Mouse (Mus musculus): ENCODE results near the gene Ndufaf8. TPM values are rescaled to one million over a fixed set of nuclear protein-coding genes. Genes with fewer than 3 reads are reported as not detected.

Gene Ndufaf8
- total RNA-seq (2021) = 10 to 100 TPM; 34.7 to 35.9 TPM

DNA sequence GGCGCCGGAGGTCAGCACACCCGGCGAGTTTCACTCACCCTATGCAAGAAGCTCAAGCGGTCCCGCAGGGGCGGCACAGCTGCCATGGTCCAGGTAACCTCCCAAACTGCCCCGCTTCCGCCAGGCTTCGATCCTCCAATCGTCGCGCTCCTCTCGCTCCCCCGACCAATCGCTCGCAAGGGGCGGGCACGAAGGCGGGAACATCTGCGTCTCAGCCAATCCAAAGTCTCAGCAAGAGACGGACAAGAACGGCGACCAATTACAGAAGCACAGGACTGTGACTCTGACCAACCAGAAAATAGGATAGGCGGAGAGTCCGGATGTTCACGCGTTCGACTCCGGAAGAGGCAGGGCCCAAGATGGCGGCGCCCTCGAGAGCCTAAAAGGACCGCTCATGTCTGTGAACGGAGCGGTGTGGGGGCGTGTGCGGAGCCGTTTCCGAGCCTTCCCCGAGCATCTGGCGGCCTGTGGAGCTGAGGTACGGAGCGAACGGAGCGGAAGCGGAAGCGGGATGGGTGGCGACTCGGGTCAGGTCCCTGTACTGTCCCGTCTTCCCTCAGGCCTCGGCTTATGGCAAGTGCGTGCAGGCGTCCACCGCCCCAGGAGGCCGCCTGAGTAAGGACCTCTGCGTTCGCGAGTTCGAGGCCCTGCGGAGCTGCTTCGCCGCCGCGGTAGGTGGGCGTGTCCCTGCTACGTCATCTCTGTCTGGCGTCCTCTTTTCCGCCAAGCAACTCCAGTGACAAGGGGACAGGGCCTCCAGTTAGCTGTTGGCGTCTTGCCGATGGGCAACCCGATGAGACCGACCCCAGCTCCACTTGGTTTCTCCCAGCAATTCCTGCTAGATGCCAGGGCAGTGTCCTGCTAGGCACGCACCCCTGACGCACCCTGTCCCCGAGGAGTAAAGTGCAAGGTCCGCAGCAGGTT is at the start of gene Ndufaf8, which contains the start of gene Tepsin:
Ndufaf8 (plus strand) TSS at position 341 of the 924 bp plus-strand sequence.
Tepsin (minus strand) TSS at position 144 of the 924 bp plus-strand sequence.
- DNase-seq = peak; percentile 100

DNA sequence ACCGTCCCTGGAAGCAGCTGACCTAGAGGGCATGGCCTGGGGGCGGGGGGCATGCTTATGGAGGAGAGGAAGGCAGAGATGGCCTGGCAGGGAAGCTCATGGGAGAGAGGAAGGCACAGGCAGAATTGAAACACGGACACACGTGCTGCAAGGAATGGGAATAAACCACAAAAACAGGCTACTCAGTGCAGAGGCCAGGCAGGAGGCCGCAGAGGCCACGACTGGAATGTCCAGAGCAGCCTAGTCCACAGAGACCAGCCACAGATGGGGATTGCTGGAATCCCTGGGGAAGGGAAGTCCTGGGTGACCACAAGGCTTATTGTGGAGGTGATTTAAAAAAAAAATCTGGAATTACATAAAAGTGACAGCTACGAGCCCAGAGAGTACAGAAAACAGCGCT is 49.7 kb upstream of the Ndufaf8 start:
- DNase-seq = no peak

DNA sequence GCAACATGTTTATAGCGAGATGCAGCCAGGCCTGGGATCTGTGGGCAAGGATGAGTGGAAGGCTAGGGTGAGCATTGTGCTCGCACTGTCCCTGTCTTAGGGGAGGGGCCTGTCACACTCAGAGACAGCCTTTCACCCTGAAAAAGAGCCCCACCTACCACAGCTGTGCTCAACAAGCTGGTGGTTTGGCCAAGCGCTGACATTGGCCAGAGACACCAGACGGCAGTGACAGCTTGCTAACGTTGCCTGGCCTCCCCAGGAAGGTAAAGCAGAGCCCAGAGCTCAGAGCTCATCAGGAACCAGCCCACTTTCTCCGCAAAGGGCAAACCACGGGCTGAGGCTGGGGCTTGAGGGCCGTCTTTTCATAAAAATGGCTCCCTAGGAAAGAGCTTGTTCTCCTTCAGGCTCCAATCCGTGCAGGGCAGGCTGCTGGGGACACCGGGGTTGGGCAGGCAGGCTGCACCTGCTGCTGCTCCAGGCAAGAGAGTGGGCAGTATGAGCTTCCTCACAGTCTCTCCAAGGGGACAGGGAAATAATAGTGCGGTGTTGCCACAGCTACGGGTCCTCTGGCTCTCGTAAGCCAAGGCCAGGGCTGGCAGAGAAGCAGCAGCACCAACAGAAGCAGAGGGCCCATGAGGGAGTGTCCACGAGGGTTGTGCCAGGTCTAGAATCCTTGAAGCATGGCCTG is 47.5 kb upstream of the Ndufaf8 start:
- DNase-seq = no peak

DNA sequence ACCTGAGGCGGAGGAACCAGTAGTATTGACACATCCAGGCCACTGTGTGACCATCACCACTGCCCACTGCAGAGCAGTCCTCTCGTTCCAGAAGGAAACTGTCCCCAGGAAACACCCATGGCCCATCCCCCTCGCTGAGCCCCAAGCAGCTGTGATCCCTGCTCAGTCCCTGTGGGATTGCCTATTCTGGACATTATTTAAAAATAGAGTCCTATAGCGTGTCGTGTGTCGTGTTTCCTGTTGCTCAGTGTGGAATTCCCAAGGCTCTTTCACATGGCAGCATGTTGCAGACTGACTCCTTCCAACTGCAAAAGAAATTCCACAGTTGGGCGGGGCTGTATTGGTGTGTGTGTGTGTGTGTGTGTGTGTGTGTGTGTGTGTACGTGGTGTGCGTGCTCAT is 46.5 kb upstream of the Ndufaf8 start:
- no peak for DNase-seq

DNA sequence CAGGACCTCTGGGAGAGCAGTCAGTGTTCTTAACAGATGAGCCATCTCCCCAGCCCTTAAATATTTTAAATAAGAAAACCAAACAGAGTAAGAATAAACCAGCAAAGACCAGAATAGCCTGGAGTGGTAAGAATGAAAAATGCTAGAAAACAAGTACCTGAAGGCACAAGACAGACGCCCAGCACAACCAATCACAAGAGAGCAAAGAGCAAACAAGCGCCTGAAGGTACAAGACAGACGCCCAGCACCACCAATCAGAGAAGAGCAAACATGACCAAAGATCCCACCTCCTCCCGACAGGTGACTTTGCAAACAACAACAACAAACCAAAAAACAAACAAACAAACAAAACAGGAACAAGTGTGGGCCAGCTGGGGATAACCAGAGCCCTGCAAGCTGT is 44.9 kb upstream of the Ndufaf8 start:
- DNase-seq = no peak

DNA sequence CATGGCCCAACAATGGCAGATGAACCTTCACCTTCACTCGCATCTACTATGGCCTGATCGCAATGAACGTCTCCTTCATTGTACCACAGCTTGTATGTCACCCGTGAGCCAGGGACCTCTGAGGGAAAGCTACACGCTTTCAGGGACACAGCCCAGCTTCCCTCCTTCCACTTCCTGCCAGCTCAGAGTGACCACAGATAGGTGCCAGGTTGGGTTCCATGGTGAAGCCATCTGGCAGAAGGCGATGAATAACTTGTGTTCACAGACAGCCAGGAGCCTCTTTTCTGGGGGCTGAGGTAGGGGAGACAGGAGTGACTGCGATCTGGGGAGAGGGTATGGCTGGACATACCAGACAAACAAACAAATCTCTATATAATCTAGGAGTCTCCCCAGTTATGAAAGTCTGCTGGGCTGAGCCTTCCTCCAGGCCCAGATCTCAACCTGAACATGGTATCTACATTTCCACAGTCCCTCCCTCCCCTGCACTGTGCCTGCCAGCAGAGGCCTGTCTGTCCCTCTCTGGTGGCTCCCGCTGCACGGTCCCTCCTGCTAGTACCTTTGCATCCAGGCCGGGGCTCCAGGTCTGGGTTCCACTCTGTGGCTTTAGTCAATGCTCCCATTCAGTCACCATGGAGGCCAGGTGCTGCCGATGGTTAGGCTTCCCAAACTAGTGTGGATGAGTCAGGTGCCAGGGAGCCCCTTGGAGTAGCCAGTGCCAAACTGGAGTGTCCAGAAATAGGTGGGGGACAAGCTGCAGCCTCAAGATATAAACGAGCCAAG is 42.6 kb upstream of the Ndufaf8 start:
- no peak for DNase-seq

DNA sequence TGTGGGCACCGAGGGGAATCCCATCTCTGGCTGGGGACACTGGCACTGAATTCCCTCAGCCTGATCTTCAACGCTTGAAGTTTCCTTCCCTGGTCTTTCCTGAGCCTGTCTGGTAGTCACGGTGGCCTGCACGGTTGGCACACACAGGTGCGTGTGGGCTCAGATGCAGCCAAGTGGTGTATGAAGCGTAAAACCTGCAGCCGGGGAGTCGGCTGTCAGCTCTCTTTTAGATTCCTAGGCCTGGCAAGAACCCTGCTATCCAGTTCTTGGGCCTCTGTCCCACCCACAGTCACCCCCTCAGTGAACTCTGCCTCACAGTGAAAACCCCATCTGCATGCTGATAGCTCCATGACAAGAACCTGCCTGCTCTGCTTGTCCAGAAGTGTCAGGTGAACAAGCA is 38.1 kb upstream of the Ndufaf8 start:
- DNase-seq = no peak

DNA sequence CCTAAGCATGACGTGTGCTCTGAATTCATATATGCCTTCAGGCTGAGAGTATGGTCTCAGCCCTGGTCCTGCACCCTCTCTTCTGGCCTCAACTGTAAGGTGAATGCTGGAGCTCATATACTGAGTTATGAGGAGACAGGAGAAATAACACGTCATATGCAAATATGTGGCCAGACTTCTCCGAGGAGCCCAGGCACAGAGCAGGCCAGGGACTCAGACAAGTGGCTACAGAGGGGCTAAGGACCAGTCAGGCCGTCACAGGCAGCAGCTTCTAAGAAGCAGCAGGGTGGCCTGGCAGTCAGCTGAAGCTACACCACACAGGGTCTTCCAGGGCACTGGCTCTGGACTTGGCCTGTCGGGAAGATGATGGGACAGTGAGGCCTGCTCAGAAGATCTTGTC is 35.4 kb upstream of the Ndufaf8 start:
- no peak for DNase-seq

DNA sequence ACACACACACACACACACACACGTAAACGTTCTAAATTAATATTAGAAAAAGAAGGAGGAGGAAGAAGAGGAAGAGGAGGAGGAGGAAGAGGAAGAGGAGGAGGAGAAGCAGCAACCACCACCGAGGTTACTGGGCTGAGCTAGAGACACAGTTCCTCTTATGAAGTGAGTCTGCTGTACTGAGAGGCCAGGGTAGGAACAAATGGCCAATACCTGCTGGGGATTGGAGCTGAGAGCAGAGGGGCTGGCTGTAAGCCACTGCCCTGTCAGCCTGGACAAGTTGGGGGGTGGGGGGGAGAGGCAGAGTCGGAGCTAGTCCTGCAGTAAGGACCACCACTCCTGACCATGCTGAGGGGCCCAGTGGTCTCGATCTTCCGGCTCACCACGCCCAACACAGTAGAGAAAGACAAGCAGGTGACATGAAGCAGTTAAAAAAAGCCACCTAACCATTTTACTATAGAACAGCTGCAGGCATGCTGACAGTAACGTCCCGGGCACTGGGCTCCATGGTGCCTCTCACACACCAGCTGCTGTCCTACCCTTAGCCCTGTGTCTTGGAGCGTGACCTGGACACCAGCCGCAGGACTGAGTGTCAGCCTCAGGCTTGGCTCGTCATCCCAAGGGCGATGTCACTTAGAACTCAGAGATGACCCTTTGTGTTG is 34.6 kb upstream of the Ndufaf8 start:
- DNase-seq = no peak

DNA sequence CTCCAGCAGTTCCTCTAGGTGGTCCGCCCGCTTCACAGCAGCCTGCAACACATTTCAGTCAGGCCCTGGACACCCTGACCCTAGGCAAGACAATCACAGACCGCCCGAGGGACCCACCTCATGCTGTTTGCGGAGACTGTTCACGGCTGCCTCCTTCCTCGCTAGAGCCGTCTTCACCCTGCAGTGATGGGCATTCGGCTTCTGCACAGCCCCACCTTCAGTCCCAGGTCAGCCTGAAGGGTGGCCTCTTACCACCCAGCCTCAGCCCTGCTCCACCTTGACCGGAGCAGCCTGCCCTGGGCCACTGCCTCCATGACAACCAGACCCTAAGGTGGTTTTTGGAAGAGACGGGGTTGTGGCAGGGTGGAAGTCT is 34.1 kb upstream of the Ndufaf8 start:
- no peak for DNase-seq

DNA sequence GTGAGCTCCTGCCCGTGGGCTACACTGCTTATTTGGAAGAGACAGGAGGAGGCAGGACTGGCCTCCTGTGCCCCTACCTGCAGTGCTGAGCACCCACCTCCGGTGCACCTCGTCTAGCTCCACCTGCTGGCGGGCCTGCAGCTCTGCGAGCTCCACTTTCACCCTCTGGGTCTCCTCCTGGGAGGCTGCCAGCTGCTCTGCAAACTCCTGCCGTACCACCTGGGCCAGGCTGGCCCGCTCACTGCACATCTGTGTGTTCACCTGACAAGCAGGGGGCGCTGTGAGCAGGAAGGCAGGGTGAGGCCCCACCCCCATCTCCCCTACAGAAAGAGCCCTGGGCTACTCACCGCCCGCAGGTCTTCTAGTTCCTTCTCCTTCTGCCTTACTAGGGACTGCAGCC is 33.4 kb upstream of the Ndufaf8 start:
- DNase-seq = no peak

DNA sequence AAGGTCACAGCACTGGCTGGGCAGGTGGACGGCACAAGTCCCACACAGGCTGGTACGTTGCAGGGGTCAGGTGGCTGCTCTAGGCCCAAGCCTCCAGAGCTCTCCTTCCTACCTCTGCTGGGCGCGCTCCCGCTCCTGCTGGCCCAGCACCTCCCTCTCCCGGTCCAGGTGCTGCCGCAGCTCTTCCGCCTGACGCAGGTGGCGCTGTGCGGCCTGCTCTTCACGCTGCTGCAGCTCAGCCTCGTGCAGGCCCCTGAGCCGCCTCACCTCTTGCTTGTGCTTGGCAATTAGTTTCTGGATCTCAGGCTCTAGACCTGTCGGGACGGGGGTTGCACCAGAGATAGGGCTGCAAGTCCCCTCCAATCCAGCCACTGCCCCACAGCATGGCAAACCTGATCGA is 30.9 kb upstream of the Ndufaf8 start:
- DNase-seq = no peak

DNA sequence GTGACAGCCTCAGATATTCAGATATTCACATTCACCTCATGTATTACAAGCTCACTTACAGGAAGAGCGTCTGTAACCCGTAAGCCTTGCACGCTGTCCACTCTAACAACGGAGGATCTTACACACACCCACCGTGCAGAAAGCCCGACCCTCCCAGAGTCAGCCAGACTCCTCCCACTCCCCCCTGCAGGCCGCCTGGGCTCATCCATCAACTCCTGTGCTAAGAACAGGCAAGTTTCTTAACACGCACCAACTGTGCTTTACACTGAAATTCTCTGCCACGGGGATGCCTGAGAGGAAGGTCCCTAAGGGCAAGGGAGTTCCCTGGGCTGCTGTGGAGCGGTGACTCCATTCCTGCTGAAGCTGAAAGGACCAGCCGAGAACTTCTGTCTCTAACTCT is 29.5 kb upstream of the Ndufaf8 start:
- DNase-seq = no peak

DNA sequence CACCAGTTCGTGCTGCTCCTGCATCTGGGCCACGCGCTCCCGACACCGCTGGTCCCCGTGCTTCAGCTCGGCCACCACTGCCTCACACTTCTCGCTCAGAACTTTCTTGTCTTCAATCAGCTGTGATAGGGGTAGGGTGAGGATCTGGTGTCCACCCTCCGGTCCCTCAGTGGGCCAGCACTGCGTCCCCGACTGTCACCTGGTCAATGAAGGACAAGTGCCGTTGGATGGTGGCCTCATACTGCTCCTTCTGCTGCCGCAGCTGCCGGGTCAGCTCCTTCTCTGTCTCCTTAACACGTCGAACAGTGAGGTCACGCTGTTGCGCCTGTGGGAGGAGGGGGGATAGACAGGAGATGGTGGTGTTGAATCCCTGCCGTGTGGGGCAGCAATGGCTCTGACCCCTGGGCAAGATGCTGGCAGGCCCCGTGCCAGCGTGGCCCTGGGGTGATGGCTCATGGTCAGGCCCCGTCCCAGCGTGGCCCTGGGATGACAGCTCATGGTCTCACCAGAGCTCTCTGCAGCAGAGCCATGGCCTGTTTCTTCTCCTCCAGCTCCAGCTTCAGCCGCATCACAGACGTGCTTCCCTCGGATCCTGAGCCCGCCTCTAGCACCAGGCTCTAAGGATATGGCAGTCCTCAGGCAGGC is 28.3 kb upstream of the Ndufaf8 start:
- no peak for DNase-seq

DNA sequence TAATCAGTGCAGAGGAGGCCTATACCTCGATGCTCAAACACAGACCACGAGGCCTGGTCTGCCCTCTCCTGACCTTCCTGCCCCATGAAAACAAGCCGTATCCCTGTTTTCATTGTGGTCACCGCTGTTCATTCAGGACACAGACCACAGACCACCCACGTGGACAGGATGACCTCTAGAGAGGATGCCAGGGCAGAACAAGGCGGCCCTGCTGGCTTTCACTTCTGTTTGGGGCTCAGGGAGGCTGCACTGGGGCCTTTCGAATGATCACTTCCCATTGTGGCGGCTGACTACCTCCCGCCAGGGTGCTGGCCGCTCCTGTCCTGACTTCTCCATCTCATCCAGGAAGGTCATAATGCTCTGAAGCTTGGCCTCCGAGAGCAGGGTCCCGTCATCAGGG is 27.7 kb upstream of the Ndufaf8 start:
- no peak for DNase-seq

DNA sequence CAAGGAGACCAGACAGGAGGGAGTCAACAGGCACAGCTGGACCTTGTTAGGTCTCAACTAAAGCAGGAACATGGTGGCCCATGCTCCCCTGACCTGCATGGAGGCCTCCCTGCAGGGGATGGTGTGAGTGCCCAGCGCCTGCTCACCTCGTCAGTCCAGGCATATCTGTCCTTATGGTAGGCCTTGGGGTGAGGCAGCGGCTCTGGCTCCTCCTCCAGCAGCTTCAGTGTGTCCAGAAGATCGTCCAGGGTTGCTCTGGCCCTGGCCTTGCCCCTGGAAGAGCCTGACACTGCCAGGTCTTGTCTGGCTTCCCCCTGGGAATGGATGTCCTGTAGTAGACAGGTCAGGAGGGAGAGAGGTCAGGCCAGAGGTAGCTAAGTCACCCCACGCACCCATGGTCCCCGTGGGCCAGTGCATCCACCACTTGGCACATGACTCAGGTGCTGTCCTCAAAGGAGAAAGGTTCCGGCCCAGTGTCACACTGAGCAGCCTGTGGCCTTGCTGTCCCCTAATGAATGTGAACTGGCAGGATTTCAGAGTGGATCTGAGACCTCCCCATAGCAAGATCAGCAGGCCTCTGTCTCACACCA is 26.9 kb upstream of the Ndufaf8 start:
- no peak for DNase-seq

DNA sequence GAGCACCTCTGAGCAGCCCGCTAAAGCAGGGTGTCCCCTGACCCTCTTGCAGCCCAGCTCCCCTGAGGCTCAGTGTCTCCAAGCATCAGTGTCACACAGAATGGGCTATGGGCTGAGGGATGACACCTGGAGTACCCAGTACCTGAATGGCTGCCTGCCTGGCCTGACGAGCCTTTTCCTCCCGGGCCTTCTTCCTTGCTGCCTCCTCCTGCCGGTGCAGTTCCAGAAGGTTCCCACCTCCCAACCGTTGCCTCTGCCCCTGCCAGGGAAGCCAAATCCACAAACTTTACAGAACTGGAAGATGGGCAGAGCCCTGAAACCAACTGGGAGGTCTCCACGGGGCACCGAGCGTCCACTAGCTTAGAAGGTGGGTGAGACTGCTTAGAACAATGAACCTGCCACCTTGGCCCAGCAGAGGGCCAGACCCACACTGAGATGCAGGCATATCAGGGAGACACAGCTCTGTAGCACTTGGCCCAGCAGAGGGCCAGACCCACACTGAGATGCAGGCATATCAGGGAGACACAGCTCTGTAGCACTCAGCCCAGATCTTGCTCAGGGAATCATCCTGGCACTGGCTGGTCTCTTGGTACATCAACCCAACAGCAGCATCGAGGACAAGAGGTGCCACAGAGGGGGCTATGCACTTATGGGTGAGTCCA is 25.6 kb upstream of the Ndufaf8 start:
- no peak for DNase-seq

DNA sequence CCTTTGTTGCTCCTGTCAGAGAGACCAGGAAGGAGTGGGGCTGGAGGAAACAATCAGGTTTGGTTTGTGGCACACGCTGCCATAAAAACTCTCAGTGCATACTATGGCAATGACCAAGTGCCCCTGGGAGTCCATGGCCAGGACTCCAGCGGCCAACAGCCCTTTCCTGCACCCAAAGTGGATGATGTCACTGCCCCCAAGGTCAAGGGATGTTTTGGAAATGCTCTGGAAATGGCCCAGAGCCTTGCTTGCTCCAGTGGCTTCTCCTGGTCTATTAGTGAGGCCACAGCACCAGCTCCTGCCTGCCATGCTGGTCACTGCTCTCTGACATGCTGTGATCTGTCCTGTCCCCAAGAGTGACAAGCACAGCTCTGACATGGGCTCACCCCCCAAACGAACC is 22.5 kb upstream of the Ndufaf8 start:
- DNase-seq = no peak

DNA sequence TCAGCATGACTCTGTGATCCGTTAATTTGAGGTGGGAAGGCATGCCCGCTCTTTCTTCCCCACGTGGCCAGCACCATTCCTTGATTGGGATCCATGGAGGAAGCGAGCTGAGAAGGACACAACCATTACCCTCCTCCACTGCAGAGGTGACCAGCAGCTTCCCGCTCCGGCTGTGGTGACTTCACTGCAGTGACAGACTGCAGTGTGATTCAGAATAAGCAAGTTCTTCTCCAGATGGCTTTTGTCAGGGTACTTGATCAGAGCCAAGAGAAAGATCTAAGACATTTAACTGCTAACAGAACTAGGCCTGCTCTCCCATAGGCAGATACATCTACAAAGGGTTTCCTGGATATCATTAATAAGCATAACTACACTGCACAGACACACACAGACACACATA is 18.4 kb upstream of the Ndufaf8 start:
- DNase-seq = no peak

DNA sequence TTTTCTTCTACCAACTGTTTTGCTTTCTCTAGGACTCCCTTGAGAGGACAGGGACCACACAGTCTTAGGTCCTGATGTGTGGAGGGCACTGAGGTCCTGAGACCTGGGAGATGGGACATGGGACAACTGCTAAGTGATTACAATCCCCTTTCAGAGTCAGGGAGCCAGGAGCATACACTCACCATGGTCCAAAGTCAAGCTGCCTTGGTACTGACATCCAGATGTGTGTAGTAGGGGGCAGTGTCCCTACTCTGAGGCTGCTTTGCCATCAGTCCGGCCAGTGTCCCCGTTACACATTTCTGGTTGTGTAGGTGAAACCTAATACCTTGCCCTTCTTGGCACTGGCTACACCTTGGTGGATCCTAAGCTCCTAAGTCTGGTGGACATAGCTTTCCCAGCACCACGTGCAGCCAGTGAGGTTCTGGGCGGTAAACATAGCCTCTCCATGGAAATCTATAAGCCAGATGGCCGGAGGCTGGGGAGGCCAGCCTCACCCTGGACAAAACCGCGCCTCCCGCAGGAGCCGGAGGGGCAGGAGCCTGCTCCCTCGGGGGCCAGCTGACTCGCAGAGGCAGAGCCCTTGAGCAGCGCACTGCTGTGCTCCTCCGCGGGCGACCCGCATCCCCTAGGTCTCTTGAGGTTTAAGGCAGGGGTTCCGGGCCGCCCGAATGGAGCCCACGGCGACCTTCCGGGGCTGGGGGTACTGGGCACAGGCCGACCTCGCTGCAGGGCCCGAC is 12.7 kb upstream of the Ndufaf8 start:
- DNase-seq = peak in 1 of 2 experiments; percentile 26

All from layer of hippocampus, postnatal 36 days (tissue).